Mouse (Mus musculus): ENCODE measurements around the gene Tyw1. TPM values are rescaled to one million over a fixed set of nuclear protein-coding genes. Genes with fewer than 3 reads are reported as not detected.

Tyw1 gene
- polyA plus RNA-seq, 1 experiment from 2014 or later, result 29.5 TPM

DNA sequence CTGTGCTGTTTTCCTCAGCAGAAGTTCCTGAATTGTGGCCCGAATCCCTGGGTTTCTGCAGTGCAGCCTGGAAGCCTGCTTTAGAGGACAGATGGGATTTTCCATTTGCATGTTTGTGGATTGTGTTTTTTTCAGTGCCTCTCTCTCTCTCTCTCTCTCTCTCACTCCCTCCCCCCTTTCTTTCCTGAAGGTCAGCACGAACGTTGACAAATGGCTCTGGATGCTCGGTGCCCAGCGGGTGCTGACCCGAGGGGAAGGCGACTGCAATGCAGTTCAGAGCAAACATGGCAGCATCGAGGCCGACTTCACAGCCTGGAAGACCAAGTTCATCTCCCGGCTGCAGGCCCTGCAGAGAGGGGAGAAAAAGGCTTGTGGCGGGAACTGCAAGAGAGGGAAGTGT, 13.6 kb downstream of the Tyw1 start:
- no peaks in the 10 kb centered on the region for H3K4me1 ChIP-seq
- H3K36me3 ChIP-seq, result peaks cover 76% of the 10 kb centered on the region
- no peaks in the 10 kb centered on the region for H3K9me3 ChIP-seq
- H3K4me3 ChIP-seq, result no peak overlapping the region
- ATAC-seq (ENCODE audit: low FRiP score, low read depth), result no peak
- no peak overlapping the region for H3K4me2 ChIP-seq (replicated peaks)
- H3K27ac ChIP-seq, result no peak overlapping the region
- no peaks in the 10 kb centered on the region for H3K27me3 ChIP-seq (replicated peaks)
- H3K9ac ChIP-seq, result no peak overlapping the region
- 88% methylated on average over 11 of the region's 11 CpGs for WGBS

DNA sequence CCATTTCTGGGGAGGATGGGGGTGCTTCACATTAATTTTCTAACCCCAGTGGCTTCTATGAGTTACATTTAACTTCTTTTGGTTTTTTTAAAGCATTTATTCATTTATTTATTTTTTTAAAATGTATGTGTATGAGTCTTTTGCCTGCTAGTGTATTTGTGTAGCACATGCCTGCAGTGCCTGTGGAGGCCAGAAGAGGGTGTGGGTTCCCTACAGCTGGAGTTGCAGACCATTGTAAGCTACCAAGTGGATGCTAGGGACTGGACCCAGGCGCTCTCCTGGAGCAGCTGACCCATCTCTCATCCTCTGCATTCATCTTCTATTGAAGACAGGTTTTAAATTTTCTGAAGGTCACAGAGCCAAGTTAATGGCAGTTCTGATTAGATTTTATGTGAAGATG, 16.9 kb downstream of the Tyw1 start:
- no peak for ATAC-seq (ENCODE audit: low FRiP score, low read depth)
- H3K27me3 ChIP-seq (replicated peaks), result no peaks in the 10 kb centered on the region

DNA sequence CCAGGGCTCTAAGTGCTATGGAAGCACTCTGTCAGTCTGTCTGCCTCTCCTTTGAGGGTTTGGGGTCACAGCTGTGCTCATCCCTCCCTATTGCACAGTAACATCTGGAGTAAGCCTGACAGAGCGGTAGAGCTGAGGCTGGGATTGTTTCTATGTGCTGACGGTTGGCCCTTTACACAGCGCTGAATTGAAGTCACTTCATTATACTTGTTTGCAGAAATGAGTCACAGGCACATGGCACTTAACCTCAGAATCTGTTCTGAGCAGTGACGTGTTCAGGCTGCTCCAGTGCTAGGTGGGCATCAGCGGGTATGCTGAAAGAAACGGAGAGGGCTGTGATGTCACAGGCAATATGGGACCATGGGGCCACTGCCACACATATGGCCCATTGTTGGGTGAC, 17.6 kb downstream of the Tyw1 start:
- H3K36me3 ChIP-seq, result peaks cover 67% of the 10 kb centered on the region
- no peak overlapping the region for H3K4me2 ChIP-seq (replicated peaks)
- H3K9ac ChIP-seq, result no peak overlapping the region
- no peaks in the 10 kb centered on the region for H3K4me1 ChIP-seq
- 90% methylated on average over 6 of the region's 6 CpGs for WGBS
- H3K4me3 ChIP-seq, result no peak overlapping the region
- H3K9me3 ChIP-seq, result no peaks in the 10 kb centered on the region
- no peaks in the 10 kb centered on the region for H3K27me3 ChIP-seq (replicated peaks)
- no peak for ATAC-seq (ENCODE audit: low FRiP score, low read depth)
- no peak overlapping the region for H3K27ac ChIP-seq

More for the DNA sequence above, 16.9 kb downstream of the Tyw1 start:
- Histone ChIP-seq H3K9me3 (no peaks in the 10 kb centered on the region), H3K36me3 (peaks cover 69% of the 10 kb centered on the region), H3K4me2 (replicated peaks) (no peak overlapping the region), H3K27ac (no peak overlapping the region), H3K4me3 (no peak overlapping the region), H3K4me1 (no peaks in the 10 kb centered on the region), H3K9ac (no peak overlapping the region)
- 97% methylated on average over 1 of the region's 1 CpGs for WGBS

DNA sequence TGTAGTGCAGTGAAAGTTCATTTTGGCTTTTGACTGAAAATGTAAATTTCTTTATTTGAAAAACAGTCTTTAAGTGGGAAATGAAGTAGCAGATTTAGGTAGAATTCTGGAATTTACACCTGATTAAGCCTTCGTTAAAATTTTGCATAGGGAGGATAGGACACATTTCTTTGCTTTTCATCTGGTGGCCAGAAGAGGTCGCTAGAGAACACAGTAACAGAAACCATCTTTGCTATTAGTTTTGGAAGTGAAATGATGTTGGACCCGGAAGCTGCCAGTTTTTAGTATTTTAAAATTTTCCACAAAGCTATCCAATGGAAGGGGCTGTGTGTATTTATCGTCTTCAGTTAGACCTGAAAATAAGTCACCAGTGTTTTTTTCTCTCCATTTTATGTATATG, 20.1 kb downstream of the Tyw1 start:
- Histone ChIP-seq H3K27me3 (replicated peaks) (no peaks in the 10 kb centered on the region), H3K4me2 (replicated peaks) (no peak overlapping the region), H3K4me1 (no peaks in the 10 kb centered on the region), H3K27ac (no peak overlapping the region), H3K4me3 (no peak overlapping the region), H3K36me3 (peaks cover 62% of the 10 kb centered on the region), H3K9ac (no peak overlapping the region), H3K9me3 (no peaks in the 10 kb centered on the region)
- 59% methylated on average over 4 of the region's 4 CpGs for WGBS
- no peak for ATAC-seq (ENCODE audit: low FRiP score, low read depth)

DNA sequence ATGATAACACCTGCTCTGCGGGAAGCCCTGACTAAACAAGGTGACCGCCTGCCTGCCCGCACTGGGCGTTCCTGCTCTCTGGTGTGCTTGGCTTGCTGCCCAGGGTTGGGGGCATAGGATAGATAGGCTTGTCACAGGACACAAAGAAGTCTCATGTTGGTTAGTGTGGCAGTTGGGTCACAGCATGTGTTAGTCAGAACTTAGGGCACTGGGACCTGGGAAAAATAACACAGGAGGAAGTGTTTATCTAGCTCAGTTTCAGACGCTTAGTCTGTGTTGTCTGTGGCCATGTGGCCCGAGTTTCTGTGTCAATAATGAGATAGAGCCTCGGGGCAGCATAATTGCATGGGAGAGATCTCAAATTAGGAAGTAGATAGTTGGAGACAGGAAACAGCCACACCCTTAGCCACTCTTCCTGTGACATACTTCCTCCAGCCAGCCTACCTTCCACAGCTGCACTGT, 22.6 kb downstream of the Tyw1 start:
- no peak overlapping the region for H3K27ac ChIP-seq
- H3K27me3 ChIP-seq (replicated peaks), result no peaks in the 10 kb centered on the region
- no peaks in the 10 kb centered on the region for H3K9me3 ChIP-seq
- H3K9ac ChIP-seq, result no peak overlapping the region
- no peaks in the 10 kb centered on the region for H3K4me1 ChIP-seq
- H3K4me3 ChIP-seq, result no peak overlapping the region
- no peak overlapping the region for H3K4me2 ChIP-seq (replicated peaks)
- H3K36me3 ChIP-seq, result peaks cover 62% of the 10 kb centered on the region
- ATAC-seq (ENCODE audit: low FRiP score, low read depth), result no peak
- WGBS, result 89% methylated on average over 7 of the region's 7 CpGs

DNA sequence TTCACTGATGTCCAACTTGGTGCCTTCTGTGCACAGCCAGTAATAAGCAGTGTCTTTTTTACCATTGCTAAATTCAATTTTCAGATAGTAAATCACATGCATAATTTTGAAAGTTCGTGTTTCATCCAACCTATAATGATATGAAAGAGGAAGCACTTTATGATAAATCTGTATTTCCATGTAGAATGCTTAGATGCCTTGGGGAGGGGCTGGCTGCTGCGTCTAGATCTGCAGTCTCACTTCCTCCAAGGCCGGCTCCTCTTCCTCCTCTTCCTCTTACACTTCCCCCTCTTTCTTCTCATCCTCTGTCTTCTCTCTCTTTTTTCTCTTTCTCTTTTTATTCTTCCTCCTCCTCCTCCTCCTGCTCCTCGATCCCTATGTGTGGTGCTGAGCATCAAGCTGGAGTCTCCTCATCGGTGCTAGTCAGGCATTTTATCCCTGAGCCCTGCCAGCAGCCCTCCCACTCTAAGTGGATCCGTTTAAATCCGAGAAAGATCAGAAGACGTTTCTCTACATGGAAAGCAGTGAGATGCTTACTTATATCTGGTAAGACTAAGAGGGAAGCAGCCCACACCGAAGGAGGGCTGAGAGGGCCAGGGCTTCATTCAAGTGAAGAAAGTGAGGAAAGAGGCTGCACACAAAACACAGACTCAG, 27.8 kb downstream of the Tyw1 start:
- no peak overlapping the region for H3K27ac ChIP-seq
- 96% methylated on average over 9 of the region's 9 CpGs for WGBS
- H3K4me2 ChIP-seq (replicated peaks), result no peak overlapping the region
- no peak overlapping the region for H3K9ac ChIP-seq
- peaks cover 69% of the 10 kb centered on the region for H3K36me3 ChIP-seq
- no peaks in the 10 kb centered on the region for H3K4me1 ChIP-seq
- no peaks in the 10 kb centered on the region for H3K27me3 ChIP-seq (replicated peaks)
- ATAC-seq (ENCODE audit: low FRiP score, low read depth), result no peak
- H3K4me3 ChIP-seq, result no peak overlapping the region
- 0 out of 2 replicates have a peak, but pooled peaks cover 7% of the 10 kb centered on the region for H3K9me3 ChIP-seq

DNA sequence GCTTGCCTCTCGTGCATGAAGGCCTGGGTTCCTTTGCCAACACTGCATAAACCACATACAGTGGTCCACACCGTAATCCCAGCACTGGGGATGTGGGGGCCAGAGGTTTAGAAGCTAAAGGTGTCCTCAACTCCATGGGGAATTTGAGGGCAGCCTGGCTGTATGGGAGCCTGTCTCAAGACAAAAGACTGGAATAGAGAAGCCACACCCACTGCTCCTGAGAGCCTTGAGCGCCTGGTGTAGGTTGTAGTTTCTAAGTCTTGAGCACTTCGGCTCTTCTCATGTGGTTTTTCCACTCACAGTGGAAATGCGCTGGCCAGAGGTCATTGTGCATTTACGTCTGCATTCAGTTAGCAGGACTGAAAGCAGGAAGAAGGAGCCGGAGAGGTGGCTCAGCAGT, 32.7 kb downstream of the Tyw1 start:
- Histone ChIP-seq H3K27ac (no peak overlapping the region), H3K4me3 (no peak overlapping the region), H3K4me2 (replicated peaks) (no peak overlapping the region), H3K36me3 (peaks cover 65% of the 10 kb centered on the region), H3K4me1 (no peaks in the 10 kb centered on the region), H3K27me3 (replicated peaks) (no peaks in the 10 kb centered on the region), H3K9me3 (0 out of 2 replicates have a peak, but pooled peaks cover 7% of the 10 kb centered on the region), H3K9ac (no peak overlapping the region)
- WGBS, result 96% methylated on average over 7 of the region's 7 CpGs
- ATAC-seq (ENCODE audit: low FRiP score, low read depth), result no peak

DNA sequence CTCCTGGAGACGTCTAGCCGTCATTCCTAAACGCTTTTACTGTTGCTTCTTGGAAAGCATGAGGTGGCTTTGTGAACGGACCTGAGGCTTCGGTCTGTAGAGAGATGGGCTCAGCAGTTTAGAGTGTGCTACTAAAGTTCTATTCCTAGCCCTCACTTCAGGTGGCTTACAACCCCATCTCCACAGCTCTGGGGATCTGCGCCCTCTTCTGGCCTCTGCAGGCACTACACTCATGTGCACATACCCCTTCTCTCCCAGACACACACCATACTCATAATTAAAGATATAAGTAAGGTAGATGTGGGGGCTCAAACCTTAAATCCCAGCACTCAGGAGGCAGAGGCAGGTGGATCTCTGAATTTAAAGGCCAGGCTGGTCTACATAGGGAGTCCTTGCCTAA, 34.8 kb downstream of the Tyw1 start:
- H3K9me3 ChIP-seq, result no peaks in the 10 kb centered on the region
- H3K4me2 ChIP-seq (replicated peaks), result no peak overlapping the region
- H3K27me3 ChIP-seq (replicated peaks), result no peaks in the 10 kb centered on the region
- H3K4me3 ChIP-seq, result no peak overlapping the region
- H3K9ac ChIP-seq, result no peak overlapping the region
- H3K27ac ChIP-seq, result no peak overlapping the region
- peaks cover 59% of the 10 kb centered on the region for H3K36me3 ChIP-seq
- no peak for ATAC-seq (ENCODE audit: low FRiP score, low read depth)
- 98% methylated on average over 6 of the region's 6 CpGs for WGBS
- H3K4me1 ChIP-seq, result no peaks in the 10 kb centered on the region

DNA sequence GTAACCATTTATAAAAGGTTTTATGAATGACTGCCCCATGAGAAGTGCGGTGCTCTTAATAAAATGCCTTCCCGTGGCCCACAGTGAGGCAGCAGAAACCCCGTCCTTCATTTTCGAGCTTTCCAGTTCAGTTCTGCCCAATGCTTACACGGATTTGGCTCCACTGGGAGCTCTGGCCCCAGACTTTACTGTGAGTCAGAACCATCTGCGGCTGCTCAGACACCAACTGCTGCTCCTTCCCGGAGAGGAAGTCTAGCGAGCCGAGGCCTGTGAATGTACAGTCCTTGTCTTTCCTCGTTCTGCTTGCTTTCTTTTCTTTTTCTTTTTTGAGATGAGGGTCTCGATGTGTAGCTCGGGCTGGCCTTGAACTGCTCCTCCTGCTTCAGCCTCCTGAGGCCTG, 35.4 kb downstream of the Tyw1 start:
- H3K4me2 ChIP-seq (replicated peaks), result no peak overlapping the region
- H3K9me3 ChIP-seq, result no peaks in the 10 kb centered on the region
- H3K4me1 ChIP-seq, result no peaks in the 10 kb centered on the region
- no peak overlapping the region for H3K9ac ChIP-seq
- peaks cover 57% of the 10 kb centered on the region for H3K36me3 ChIP-seq
- 96% methylated on average over 12 of the region's 12 CpGs for WGBS
- H3K27ac ChIP-seq, result no peak overlapping the region
- no peaks in the 10 kb centered on the region for H3K27me3 ChIP-seq (replicated peaks)
- no peak overlapping the region for H3K4me3 ChIP-seq
- no peak for ATAC-seq (ENCODE audit: low FRiP score, low read depth)

DNA sequence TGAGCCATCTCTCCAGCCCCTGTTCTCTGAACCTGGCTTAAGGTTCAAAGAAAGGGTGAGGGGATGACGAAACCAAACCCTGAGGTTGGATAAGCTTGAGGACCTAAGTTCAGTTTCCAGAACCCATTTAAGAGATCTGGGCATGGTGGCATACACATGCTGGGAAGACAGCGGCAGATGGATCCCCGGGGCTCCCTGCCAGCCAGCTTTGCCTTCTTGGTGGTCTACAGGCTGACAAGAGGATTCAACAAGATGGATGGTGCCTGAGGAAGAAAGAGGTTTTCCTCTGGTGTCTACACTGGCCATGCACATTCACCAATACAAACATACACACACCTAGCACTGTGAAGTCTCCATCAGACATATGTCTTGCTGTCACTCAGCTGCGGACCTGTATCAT, 37.6 kb downstream of the Tyw1 start:
- H3K27me3 ChIP-seq (replicated peaks), result no peaks in the 10 kb centered on the region
- H3K36me3 ChIP-seq, result peaks cover 63% of the 10 kb centered on the region
- no peak overlapping the region for H3K9ac ChIP-seq
- H3K27ac ChIP-seq, result no peak overlapping the region
- no peak for ATAC-seq (ENCODE audit: low FRiP score, low read depth)
- H3K9me3 ChIP-seq, result no peaks in the 10 kb centered on the region
- 93% methylated on average over 4 of the region's 4 CpGs for WGBS
- no peak overlapping the region for H3K4me3 ChIP-seq
- H3K4me1 ChIP-seq, result no peaks in the 10 kb centered on the region
- H3K4me2 ChIP-seq (replicated peaks), result no peak overlapping the region

DNA sequence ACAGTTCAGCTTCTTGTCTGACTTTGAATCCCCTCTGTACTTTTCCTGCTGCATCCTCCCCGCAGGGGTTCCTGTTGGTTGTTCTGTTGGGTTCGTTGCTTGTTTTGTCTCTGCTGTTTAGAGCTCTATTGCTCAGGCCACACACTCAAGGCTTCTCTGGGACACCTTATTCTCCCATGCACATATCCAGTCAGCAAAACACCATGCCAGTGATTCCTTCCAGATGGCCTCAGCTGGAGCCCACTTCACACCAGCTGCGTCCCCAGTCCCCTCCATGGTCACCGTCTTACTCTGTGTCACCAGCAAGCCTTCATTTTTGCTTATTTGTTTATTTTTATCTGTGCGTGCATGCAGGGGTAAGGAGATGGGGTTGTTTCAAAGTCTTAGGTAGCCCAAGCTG, 38.5 kb downstream of the Tyw1 start:
- peaks cover 65% of the 10 kb centered on the region for H3K36me3 ChIP-seq

DNA sequence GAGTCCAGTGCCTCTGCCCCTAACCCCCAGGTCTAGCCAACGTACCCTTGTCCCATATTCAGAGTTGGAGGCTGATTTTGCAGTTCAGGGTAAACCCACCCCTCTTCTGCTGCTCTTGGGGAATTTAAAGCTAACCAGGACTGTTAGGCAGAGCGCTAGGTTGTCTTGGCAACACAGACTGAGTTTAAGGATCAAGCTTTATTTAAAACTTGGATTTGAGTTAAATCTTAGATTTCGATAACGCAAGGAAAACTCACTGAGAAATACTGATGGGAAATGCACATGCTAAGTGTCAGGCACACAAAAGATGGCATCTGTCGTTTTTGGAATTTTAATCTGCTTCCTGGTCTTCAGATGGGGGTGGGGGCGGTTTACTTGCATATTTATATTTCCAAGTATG, 39.2 kb downstream of the Tyw1 start:
- no peak overlapping the region for H3K4me3 ChIP-seq
- no peak overlapping the region for H3K4me2 ChIP-seq (replicated peaks)
- no peaks in the 10 kb centered on the region for H3K4me1 ChIP-seq
- H3K36me3 ChIP-seq, result peaks cover 62% of the 10 kb centered on the region
- no peaks in the 10 kb centered on the region for H3K9me3 ChIP-seq
- no peak overlapping the region for H3K27ac ChIP-seq
- WGBS, result 92% methylated on average over 6 of the region's 6 CpGs
- ATAC-seq (ENCODE audit: low FRiP score, low read depth), result no peak
- H3K27me3 ChIP-seq (replicated peaks), result no peaks in the 10 kb centered on the region
- no peak overlapping the region for H3K9ac ChIP-seq

More for the DNA sequence above, 38.5 kb downstream of the Tyw1 start:
- Histone ChIP-seq H3K27ac (no peak overlapping the region), H3K4me1 (no peaks in the 10 kb centered on the region), H3K4me2 (replicated peaks) (no peak overlapping the region), H3K27me3 (replicated peaks) (no peaks in the 10 kb centered on the region), H3K9ac (no peak overlapping the region), H3K9me3 (no peaks in the 10 kb centered on the region), H3K4me3 (no peak overlapping the region)
- 79% methylated on average over 5 of the region's 5 CpGs for WGBS
- no peak for ATAC-seq (ENCODE audit: low FRiP score, low read depth)

DNA sequence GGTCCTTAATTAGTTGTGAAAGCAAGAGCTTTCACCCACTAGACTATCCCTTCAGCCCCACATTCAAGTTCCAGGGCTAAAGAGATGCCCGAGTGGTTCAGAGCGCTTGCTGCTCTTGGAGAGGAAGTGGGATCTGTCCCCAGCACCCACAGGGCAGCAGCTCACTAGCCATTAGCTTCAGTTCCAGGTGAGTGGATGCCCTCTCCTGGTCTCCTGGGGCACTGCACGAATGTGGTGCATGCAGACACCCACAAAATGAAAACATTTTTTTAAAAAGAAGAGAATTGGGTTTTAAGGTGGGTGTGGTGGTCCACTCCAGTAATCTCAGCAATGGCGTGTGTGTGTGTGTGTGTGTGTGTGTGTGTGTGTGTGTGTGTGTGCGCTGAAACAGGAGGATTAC, 40.7 kb downstream of the Tyw1 start:
- no peak for ATAC-seq (ENCODE audit: low FRiP score, low read depth)
- WGBS, result 84% methylated on average over 5 of the region's 5 CpGs

More for the DNA sequence above, 40.7 kb downstream of the Tyw1 start:
- Histone ChIP-seq H3K4me2 (replicated peaks) (no peak overlapping the region), H3K9me3 (no peaks in the 10 kb centered on the region), H3K27ac (no peak overlapping the region), H3K36me3 (peaks cover 63% of the 10 kb centered on the region), H3K27me3 (replicated peaks) (no peaks in the 10 kb centered on the region), H3K9ac (no peak overlapping the region), H3K4me3 (no peak overlapping the region), H3K4me1 (no peaks in the 10 kb centered on the region)

All from neural tube, embryonic 12.5 days (tissue).